Mouse (Mus musculus) small intestine, adult 2 months (tissue): ENCODE results near the gene Polr2c.

ENCODE experiments used
- CTCF ChIP-seq: fragments of 200-500 bp; IDR thresholded peaks from 2 replicates; pipeline ENCODE4 v1.5.1; 2012; ENCODE audit warnings: low read depth, mild to moderate bottlenecking, control low read depth, inconsistent platforms, low read length, moderate library complexity, mixed read lengths; ENCODE audit not compliant: insufficient replicate concordance, insufficient read length; ENCODE audit errors: extremely low read depth
- POLR2A ChIP-seq: fragments of 200-500 bp; IDR thresholded peaks from 2 replicates; pipeline ENCODE4 v1.6.1; 2012; ENCODE audit warnings: low read depth, mild to moderate bottlenecking, control low read depth, inconsistent platforms, low read length, moderate library complexity

GRCm38 (mm10) chr8:94916311-94916959 lies 59.2 kb downstream of the Polr2c start:
- TF ChIP-seq CTCF (no peak), POLR2A (no peak)
